Mouse (Mus musculus) left cerebral cortex, adult 8-10 months (tissue): ENCODE results near the gene Erbb2. TPM values are rescaled to one million over a fixed set of nuclear protein-coding genes. Genes with fewer than 3 reads are reported as not detected.
"Not testable (repeated sequence)": the region's sequence is repeated elsewhere in the genome, so short reads cannot be mapped to it uniquely, and the experiment has no call there.

Experiments
- DNase-seq, 2 experiments: peaks; one replicate each; pipeline ENCODE4 v3.0.0; 2022; ENCODE audit warnings: low spot score in 2 of 2
- total RNA-seq, 4 experiments: library from RNA; stranded (reverse); gene quantifications; 2 replicates each; pipeline ENCODE4 v1.2.4; 2022

Erbb2 gene
- total RNA-seq = 1 to 10 TPM; 2.0 to 2.6 (median 2.3) TPM

GRCm38 (mm10) chr11:98412273-98412796 lies at the start of gene Erbb2:
Erbb2 (plus strand) TSS chr11:98412470.
- DNase-seq = no peak

- no peak for DNase-seq
These were observed 48.5 kb upstream of the Erbb2 start for GRCm38 (mm10) chr11:98363817-98364216.

GRCm38 (mm10) chr11:98364410-98364809 lies 47.9 kb upstream of the Erbb2 start:
- no peak for DNase-seq

GRCm38 (mm10) chr11:98366290-98366689 lies 46.0 kb upstream of the Erbb2 start:
- no peak for DNase-seq

- peak in 1 of 2 experiments; percentile 72 for DNase-seq
These were observed 45.0 kb upstream of the Erbb2 start for GRCm38 (mm10) chr11:98367171-98367862.

- no peak for DNase-seq
These were observed 44.4 kb upstream of the Erbb2 start for GRCm38 (mm10) chr11:98367863-98368186.

- DNase-seq = no peak
These were observed 42.9 kb upstream of the Erbb2 start for GRCm38 (mm10) chr11:98369337-98369736.

- DNase-seq = no peak
These were observed 41.7 kb upstream of the Erbb2 start for GRCm38 (mm10) chr11:98370588-98370987.

GRCm38 (mm10) chr11:98371556-98372240 lies 40.6 kb upstream of the Erbb2 start:
- no peak for DNase-seq

GRCm38 (mm10) chr11:98372406-98372805 lies 39.9 kb upstream of the Erbb2 start:
- no peak for DNase-seq

- DNase-seq = no peak
These were observed 39.0 kb upstream of the Erbb2 start for GRCm38 (mm10) chr11:98373244-98373643.

- DNase-seq = no peak
These were observed 38.0 kb upstream of the Erbb2 start for GRCm38 (mm10) chr11:98374266-98374665.

GRCm38 (mm10) chr11:98376756-98377155 lies 35.5 kb upstream of the Erbb2 start:
- DNase-seq = no peak

GRCm38 (mm10) chr11:98377787-98378186 lies 34.5 kb upstream of the Erbb2 start:
- DNase-seq = no peak

- no peak for DNase-seq
These were observed 32.9 kb upstream of the Erbb2 start for GRCm38 (mm10) chr11:98379379-98379778.

- DNase-seq = no peak
These were observed 32.2 kb upstream of the Erbb2 start for GRCm38 (mm10) chr11:98380106-98380505.

GRCm38 (mm10) chr11:98381651-98382050 lies 30.6 kb upstream of the Erbb2 start:
- no peak for DNase-seq

GRCm38 (mm10) chr11:98382405-98382804 lies 29.9 kb upstream of the Erbb2 start:
- DNase-seq = not testable (repeated sequence)

GRCm38 (mm10) chr11:98383261-98384030 lies 28.8 kb upstream of the Erbb2 start, which contains the start of gene Tcap:
Tcap (plus strand) TSS chr11:98383811.
- DNase-seq = no peak

- DNase-seq = no peak
These were observed 28.1 kb upstream of the Erbb2 start for GRCm38 (mm10) chr11:98384216-98384615.

GRCm38 (mm10) chr11:98384721-98385637 lies 27.3 kb upstream of the Erbb2 start:
- no peak for DNase-seq
